Mouse (Mus musculus): ENCODE data around the gene Cds1. TPM values are rescaled to one million over a fixed set of nuclear protein-coding genes. Genes with fewer than 3 reads are reported as not detected.
"Not testable (repeated sequence)": the region's sequence is repeated elsewhere in the genome, so short reads cannot be mapped to it uniquely, and the experiment has no call there.

Cds1 gene
- polyA plus RNA-seq, 1 experiment from 2014 or later: 0.75 TPM

DNA sequence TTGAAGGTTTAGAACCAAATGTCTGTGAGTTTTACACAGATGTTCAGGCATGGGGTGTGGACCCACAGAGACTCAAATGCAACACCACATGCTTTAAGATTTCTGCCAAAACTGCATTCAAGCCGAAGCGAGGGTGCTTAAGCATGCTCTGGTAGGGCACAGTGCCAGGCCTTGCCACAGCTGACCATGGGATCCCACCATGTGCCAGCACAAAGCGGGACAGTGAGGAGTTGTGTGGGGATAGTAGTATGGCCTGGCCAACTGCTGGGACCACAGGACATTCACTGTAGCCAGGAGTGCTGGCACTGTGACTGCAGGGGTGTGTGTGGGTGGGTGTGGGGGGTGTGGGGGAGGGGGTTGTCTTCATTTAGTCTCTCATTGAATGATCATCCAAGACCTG, 64.0 kb downstream of the Cds1 start:
- WGBS: 92% methylated on average over 3 of the region's 3 CpGs
- H3K4me2 ChIP-seq: no peak overlapping the region
- H3K9me3 ChIP-seq (replicated peaks): no peaks in the 10 kb centered on the region
- no peak overlapping the region for H3K27ac ChIP-seq (ENCODE audit: poor library complexity, severe bottlenecking)
- H3K4me3 ChIP-seq: no peak overlapping the region
- no peak for ATAC-seq (ENCODE audit: insufficient number of reproducible peaks, low FRiP score)
- H3K27me3 ChIP-seq (replicated peaks): no peaks in the 10 kb centered on the region
- H3K36me3 ChIP-seq: peaks cover 13% of the 10 kb centered on the region
- H3K4me1 ChIP-seq (replicated peaks): peaks cover 21% of the 10 kb centered on the region
- no peak overlapping the region for H3K9ac ChIP-seq

DNA sequence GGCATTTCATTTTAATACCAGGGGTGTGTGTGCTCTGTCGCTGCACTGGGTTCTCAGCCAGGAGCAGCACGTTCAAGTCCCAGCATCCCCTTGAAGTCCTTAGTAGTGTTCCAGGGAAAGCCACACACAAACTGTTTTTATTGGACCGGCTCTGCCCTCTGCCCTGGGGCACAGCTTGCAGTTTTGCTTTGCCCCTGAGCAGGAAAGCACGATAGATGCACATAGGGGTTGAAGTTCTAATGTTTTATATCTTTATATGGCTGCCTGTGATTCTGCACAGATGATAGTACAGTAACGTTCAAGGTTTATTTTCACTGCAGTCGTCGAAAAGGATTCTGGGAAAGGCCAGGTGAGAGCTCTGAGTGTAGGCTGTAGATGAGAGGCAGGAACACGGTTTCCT, 65.2 kb downstream of the Cds1 start:
- Histone ChIP-seq H3K4me2 (no peak overlapping the region), H3K36me3 (peaks cover 21% of the 10 kb centered on the region), H3K9me3 (replicated peaks) (no peaks in the 10 kb centered on the region), H3K4me3 (no peak overlapping the region), H3K4me1 (replicated peaks) (peaks cover 21% of the 10 kb centered on the region), H3K27ac (ENCODE audit: poor library complexity, severe bottlenecking) (no peak overlapping the region), H3K9ac (no peak overlapping the region), H3K27me3 (replicated peaks) (no peaks in the 10 kb centered on the region)
- ATAC-seq (ENCODE audit: insufficient number of reproducible peaks, low FRiP score): no peak
- WGBS: 78% methylated on average over 8 of the region's 8 CpGs

DNA sequence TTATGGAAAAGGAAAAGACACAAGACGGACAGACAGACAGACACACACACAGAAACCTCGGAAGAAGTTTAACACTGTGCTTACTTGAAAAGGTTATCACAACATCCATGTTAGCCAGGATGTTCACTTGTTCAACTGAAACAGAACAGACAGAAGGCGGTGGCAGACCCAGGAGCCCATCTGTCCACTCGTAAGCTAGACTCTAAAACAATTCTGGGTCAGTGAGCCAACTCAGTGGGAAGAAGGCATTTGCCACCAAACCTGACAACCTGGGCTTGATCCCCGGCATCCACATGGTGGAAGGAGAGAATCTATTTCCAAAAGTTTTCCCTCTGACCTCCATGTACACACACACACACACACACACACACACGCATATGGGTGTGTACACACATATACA, 67.1 kb downstream of the Cds1 start:
- 91% methylated on average over 6 of the region's 6 CpGs for WGBS
- no peak overlapping the region for H3K27ac ChIP-seq (ENCODE audit: poor library complexity, severe bottlenecking)
- H3K4me1 ChIP-seq (replicated peaks): peaks cover 7% of the 10 kb centered on the region
- H3K27me3 ChIP-seq (replicated peaks): no peaks in the 10 kb centered on the region
- ATAC-seq (ENCODE audit: insufficient number of reproducible peaks, low FRiP score): no peak
- peaks cover 37% of the 10 kb centered on the region for H3K36me3 ChIP-seq
- H3K9me3 ChIP-seq (replicated peaks): no peaks in the 10 kb centered on the region
- H3K4me2 ChIP-seq: no peak overlapping the region
- no peak overlapping the region for H3K9ac ChIP-seq
- H3K4me3 ChIP-seq: no peak overlapping the region

DNA sequence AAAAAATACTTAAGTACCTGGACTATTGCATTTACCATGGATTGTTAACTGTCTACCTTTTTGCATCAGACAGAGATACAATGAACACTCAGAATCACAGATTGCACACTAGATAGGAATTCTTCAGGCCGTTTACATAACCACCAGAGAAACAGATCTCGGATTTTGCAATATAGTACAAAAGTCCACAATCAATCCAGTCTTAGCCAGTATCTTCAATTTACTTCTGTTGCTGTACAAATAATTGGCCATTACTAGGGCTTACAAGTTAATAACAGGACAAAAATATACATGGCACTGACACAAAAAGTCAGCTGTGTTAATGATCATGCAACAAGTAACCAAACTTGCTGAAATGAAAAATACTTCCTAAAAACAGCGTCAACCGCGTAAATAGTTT, 68.1 kb downstream of the Cds1 start:
- H3K27ac ChIP-seq (ENCODE audit: poor library complexity, severe bottlenecking): no peak overlapping the region
- ATAC-seq (ENCODE audit: insufficient number of reproducible peaks, low FRiP score): no peak
- H3K4me3 ChIP-seq: no peak overlapping the region
- no peaks in the 10 kb centered on the region for H3K9me3 ChIP-seq (replicated peaks)
- no peak overlapping the region for H3K4me2 ChIP-seq
- no peaks in the 10 kb centered on the region for H3K27me3 ChIP-seq (replicated peaks)
- H3K4me1 ChIP-seq (replicated peaks): no peaks in the 10 kb centered on the region
- peaks cover 45% of the 10 kb centered on the region for H3K36me3 ChIP-seq
- WGBS: 91% methylated on average over 5 of the region's 5 CpGs
- H3K9ac ChIP-seq: no peak overlapping the region

DNA sequence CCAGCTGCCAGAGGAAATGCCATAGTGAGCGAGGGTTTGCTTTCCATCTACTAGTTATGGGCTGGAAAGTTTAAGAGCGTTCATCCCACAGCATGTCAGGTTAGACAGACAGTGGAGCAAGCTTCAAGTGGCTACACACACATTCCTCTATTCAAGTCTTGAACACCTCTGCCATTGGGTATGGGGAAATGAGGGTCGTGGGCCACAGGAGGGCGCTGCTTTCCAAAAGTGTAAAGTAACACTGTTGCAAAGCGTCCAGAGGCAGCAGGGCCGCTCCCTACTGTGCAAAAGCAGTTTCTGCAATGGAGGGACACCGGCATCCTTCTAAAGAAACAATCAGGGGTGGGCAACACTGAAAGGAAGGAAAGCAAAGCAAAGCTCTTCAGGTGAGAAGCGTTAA, 68.9 kb downstream of the Cds1 start:
- Histone ChIP-seq H3K9ac (no peak overlapping the region), H3K27me3 (replicated peaks) (no peaks in the 10 kb centered on the region), H3K36me3 (peaks cover 52% of the 10 kb centered on the region), H3K4me1 (replicated peaks) (no peaks in the 10 kb centered on the region), H3K27ac (ENCODE audit: poor library complexity, severe bottlenecking) (no peak overlapping the region), H3K4me2 (no peak overlapping the region), H3K4me3 (no peak overlapping the region), H3K9me3 (replicated peaks) (no peaks in the 10 kb centered on the region)
- WGBS: 68% methylated on average over 8 of the region's 8 CpGs
- no peak for ATAC-seq (ENCODE audit: insufficient number of reproducible peaks, low FRiP score)

DNA sequence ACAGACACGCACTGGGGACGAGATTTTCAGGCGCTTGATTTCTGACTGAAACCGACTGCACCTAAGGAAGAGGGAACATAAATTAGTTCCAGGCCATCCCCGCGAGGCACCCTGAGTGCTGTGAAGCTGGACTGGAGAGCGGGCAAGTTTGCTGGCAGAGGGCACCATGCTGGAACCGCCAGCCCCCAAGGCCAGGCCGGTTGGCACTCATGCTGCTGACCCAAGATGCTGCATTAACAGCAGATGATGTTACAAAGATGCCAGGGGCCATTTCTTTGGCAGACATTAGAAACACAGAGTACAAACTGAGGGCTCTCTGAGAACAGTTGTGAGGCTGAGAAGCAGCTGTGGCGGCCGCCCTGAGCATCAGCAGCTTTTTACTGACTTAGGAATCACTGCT, 71.3 kb downstream of the Cds1 start:
- no peak overlapping the region for H3K27ac ChIP-seq (ENCODE audit: poor library complexity, severe bottlenecking)
- no peak for ATAC-seq (ENCODE audit: insufficient number of reproducible peaks, low FRiP score)
- H3K4me1 ChIP-seq (replicated peaks): no peaks in the 10 kb centered on the region
- H3K4me2 ChIP-seq: no peak overlapping the region
- H3K4me3 ChIP-seq: no peak overlapping the region
- no peaks in the 10 kb centered on the region for H3K27me3 ChIP-seq (replicated peaks)
- 90% methylated on average over 11 of the region's 11 CpGs for WGBS
- no peak overlapping the region for H3K9ac ChIP-seq
- H3K36me3 ChIP-seq: peaks cover 74% of the 10 kb centered on the region
- no peaks in the 10 kb centered on the region for H3K9me3 ChIP-seq (replicated peaks)

DNA sequence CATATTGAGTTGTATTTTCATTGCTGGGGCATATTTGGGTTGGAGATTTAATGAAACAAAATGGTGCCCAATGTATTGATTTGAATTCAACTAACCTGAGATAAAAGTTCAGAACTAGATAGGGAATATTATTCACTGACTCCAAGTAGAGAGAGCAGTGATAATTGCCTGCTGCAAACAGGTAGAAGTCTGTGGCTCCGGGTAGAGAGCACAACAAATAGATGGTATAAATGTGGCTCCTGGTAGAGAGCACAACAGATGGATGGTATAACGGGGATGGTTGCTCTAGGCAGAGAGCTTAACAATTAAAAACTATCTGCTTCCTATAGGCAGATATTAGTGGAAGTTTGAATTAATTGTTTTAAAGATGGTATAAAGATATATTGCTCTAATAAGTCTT, 72.7 kb downstream of the Cds1 start:
- not testable (repeated sequence) for H3K27me3 ChIP-seq (replicated peaks)
- 87% methylated on average over 2 of the region's 2 CpGs for WGBS

DNA sequence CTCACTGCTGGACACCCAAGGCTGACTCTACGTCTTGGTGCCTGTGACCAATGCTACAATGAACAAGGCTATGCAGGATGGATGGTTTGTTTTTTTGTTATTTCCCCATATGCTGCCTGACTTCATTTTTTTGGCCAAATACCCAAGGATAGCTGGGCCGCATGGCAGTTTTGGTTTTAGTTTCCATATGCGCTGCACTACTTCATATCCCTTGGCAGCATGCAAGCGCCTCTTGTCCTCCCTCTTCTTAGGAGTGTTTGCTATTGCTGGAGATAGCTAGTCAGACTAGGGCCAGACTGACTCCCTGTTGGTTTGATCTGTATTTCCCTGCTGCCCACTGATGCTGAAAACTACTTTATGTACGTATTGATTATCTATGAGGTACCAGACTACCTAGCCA, 75.5 kb downstream of the Cds1 start:
- ATAC-seq (ENCODE audit: insufficient number of reproducible peaks, low FRiP score): no peak
- Histone ChIP-seq H3K4me1 (replicated peaks) (no peaks in the 10 kb centered on the region), H3K36me3 (peaks cover 93% of the 10 kb centered on the region), H3K9ac (no peak overlapping the region), H3K4me3 (no peak overlapping the region), H3K9me3 (replicated peaks) (no peaks in the 10 kb centered on the region), H3K27me3 (replicated peaks) (no peaks in the 10 kb centered on the region), H3K4me2 (no peak overlapping the region), H3K27ac (ENCODE audit: poor library complexity, severe bottlenecking) (no peak overlapping the region)
- WGBS: 97% methylated on average over 5 of the region's 5 CpGs

More for the DNA sequence above, 72.7 kb downstream of the Cds1 start:
- ATAC-seq (ENCODE audit: insufficient number of reproducible peaks, low FRiP score); H3K4me1 ChIP-seq (replicated peaks); H3K27ac ChIP-seq (ENCODE audit: poor library complexity, severe bottlenecking); H3K4me3 ChIP-seq; H3K4me2 ChIP-seq; H3K9me3 ChIP-seq (replicated peaks); H3K9ac ChIP-seq: not testable (repeated sequence)
- peaks cover 82% of the 10 kb centered on the region for H3K36me3 ChIP-seq

DNA sequence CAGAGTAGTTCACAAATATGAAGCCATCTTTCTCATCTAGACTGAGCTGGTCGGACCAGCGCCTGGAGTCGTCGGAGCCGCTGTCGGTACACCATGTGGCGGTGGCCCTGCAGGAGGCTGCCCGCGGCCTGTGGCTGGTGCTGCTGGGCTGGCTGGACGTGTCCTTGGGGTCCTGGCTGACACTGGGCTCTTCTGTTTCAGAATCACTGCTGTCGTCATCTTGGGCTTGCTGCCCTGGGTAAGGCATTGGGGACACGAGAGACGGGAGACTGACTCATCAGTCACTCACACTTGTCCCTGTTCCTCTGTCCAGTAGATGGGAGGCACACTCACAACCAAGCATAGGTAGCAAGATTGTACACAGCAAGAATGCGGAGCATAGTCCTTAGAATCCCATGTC, 80.1 kb downstream of the Cds1 start:
- H3K4me3 ChIP-seq: no peak overlapping the region
- no peaks in the 10 kb centered on the region for H3K27me3 ChIP-seq (replicated peaks)
- H3K9me3 ChIP-seq (replicated peaks): no peaks in the 10 kb centered on the region
- H3K4me1 ChIP-seq (replicated peaks): no peaks in the 10 kb centered on the region
- no peak overlapping the region for H3K4me2 ChIP-seq
- ATAC-seq (ENCODE audit: insufficient number of reproducible peaks, low FRiP score): no peak
- H3K27ac ChIP-seq (ENCODE audit: poor library complexity, severe bottlenecking): no peak overlapping the region
- H3K36me3 ChIP-seq: peaks cover 100% of the 10 kb centered on the region
- WGBS: 94% methylated on average over 14 of the region's 14 CpGs
- no peak overlapping the region for H3K9ac ChIP-seq

DNA sequence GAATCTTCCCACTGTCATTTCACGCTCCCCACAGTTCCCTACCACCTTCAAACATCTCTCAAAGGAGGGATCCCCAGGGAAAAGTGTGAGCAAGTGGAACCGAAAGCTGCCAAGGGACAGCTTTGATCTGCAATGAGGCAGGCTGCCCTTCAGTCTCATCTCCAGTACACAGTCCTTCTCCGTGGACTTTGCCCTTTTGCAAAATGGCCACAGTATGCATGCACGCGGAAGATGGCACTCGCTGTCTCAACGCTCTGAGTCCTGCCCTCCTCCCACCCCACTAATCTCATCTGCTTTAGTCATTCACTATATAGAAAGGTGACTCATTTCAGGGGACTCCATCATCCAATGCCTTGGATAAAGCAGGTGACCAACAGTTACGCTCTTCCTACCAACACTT, 81.0 kb downstream of the Cds1 start:
- Histone ChIP-seq H3K9me3 (replicated peaks) (no peaks in the 10 kb centered on the region), H3K27ac (ENCODE audit: poor library complexity, severe bottlenecking) (no peak overlapping the region), H3K36me3 (peaks cover 99% of the 10 kb centered on the region), H3K4me3 (no peak overlapping the region), H3K9ac (no peak overlapping the region), H3K27me3 (replicated peaks) (no peaks in the 10 kb centered on the region), H3K4me1 (replicated peaks) (no peaks in the 10 kb centered on the region), H3K4me2 (no peak overlapping the region)
- WGBS: 93% methylated on average over 8 of the region's 8 CpGs
- ATAC-seq (ENCODE audit: insufficient number of reproducible peaks, low FRiP score): no peak

DNA sequence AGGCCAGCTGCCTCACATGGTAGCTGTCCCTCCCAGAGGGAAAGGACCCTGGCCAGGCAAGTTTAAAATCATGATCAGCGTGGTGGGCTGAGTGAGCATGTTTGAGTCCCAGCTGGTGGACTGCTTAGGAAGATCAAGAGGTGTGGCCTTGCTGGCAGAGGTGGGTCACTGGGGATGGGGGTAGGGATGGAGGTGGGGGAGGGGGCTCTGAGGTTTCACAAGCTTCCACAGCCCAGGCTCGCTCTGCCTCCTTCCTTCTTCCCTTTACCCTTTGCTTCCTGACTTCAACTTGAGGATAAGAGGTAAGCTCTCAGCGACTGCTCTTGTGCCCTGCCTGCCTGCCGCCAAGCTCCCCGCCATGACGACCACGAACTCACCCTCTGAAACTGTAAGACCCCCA, 82.4 kb downstream of the Cds1 start:
- no peak overlapping the region for H3K9ac ChIP-seq
- no peaks in the 10 kb centered on the region for H3K9me3 ChIP-seq (replicated peaks)
- no peak for ATAC-seq (ENCODE audit: insufficient number of reproducible peaks, low FRiP score)
- H3K27ac ChIP-seq (ENCODE audit: poor library complexity, severe bottlenecking): no peak overlapping the region
- H3K4me1 ChIP-seq (replicated peaks): no peaks in the 10 kb centered on the region
- 79% methylated on average over 7 of the region's 7 CpGs for WGBS
- no peak overlapping the region for H3K4me3 ChIP-seq
- H3K4me2 ChIP-seq: no peak overlapping the region
- H3K27me3 ChIP-seq (replicated peaks): no peaks in the 10 kb centered on the region
- peaks cover 99% of the 10 kb centered on the region for H3K36me3 ChIP-seq

DNA sequence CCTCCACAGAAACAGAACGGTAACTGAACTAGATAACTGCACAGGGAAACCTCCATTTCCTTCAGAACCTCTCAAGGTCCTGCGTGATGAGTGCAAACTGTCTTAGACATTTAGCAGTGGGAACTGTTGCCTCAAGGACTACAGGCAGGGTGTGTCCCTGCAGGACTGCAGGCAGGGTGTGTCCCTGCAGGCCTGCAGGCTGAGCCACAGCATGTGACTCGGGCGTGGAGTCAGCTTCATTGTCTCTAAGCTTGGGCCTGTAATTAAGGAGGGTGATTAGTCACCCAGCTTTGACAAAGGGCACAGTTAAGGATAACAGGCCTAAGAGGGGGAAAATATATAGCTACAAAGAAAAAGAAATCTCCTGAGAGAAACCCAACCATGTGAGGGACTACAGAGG, 82.8 kb downstream of the Cds1 start:
- WGBS: 73% methylated on average over 4 of the region's 4 CpGs
- H3K4me2 ChIP-seq: no peak overlapping the region
- H3K4me3 ChIP-seq: no peak overlapping the region
- no peak for ATAC-seq (ENCODE audit: insufficient number of reproducible peaks, low FRiP score)
- H3K9ac ChIP-seq: no peak overlapping the region
- H3K36me3 ChIP-seq: peaks cover 99% of the 10 kb centered on the region
- no peaks in the 10 kb centered on the region for H3K27me3 ChIP-seq (replicated peaks)
- H3K4me1 ChIP-seq (replicated peaks): no peaks in the 10 kb centered on the region
- no peaks in the 10 kb centered on the region for H3K9me3 ChIP-seq (replicated peaks)
- H3K27ac ChIP-seq (ENCODE audit: poor library complexity, severe bottlenecking): no peak overlapping the region
